Mouse (Mus musculus) lung, postnatal 0 days (tissue): ENCODE results near the gene Ralgps2.

Source experiments
- CTCF ChIP-seq: IDR thresholded peaks from 2 replicates; pipeline ENCODE4 v1.5.1; 2016; ENCODE audit warnings: antibody characterized with exemption, mild to moderate bottlenecking
- EP300 ChIP-seq: IDR thresholded peaks from 2 replicates; pipeline ENCODE4 v1.6.1; 2016; ENCODE audit warnings: antibody characterized with exemption, mild to moderate bottlenecking, control low read depth

- TF ChIP-seq CTCF: no peak
- no peak for TF ChIP-seq EP300
These were observed 34.4 kb upstream of the Ralgps2 start for GRCm38 (mm10) chr1:156973857-156974256.
